Mouse (Mus musculus) hindbrain, embryonic 16.5 days (tissue): Measurements from ENCODE around the gene Tmem86a. TPM values are rescaled to one million over a fixed set of nuclear protein-coding genes. Genes with fewer than 3 reads are reported as not detected.
"Not testable (repeated sequence)": the region's sequence is repeated elsewhere in the genome, so short reads cannot be mapped to it uniquely, and the experiment has no call there.

Source experiments
- ATAC-seq: fragments of 200-750 bp; cut with Nextera tagmentation; 2 replicates; pipeline ENCODE4 v1.8.0; 2017; ENCODE audit warnings: moderate TSS enrichment, moderate library complexity
- H3K27ac ChIP-seq: fragments of 300-500 bp; sonication (generic); 2 replicates; pipeline ENCODE4 v1.5.1; 2014; ENCODE audit warnings: low read depth, mild to moderate bottlenecking, control low read depth, low read length, moderate library complexity
- H3K27me3 ChIP-seq: fragments of 300-500 bp; sonication (generic); replicated peaks from 2 replicates; pipeline ENCODE4 v1.6.1; 2014; ENCODE audit warnings: low read length; ENCODE audit not compliant: control insufficient read depth, insufficient read depth
- H3K36me3 ChIP-seq: fragments of 300-500 bp; sonication (generic); 2 replicates; pipeline ENCODE4 v1.6.1; 2014; ENCODE audit warnings: mild to moderate bottlenecking, low read length, moderate library complexity, mixed read lengths; ENCODE audit not compliant: control insufficient read depth, insufficient read depth
- H3K4me1 ChIP-seq: fragments of 300-500 bp; sonication (generic); 2 replicates; pipeline ENCODE4 v1.6.1; 2014; ENCODE audit warnings: low read depth, low read length; ENCODE audit not compliant: control insufficient read depth, insufficient read depth
- H3K4me2 ChIP-seq: fragments of 300-500 bp; sonication (generic); 2 replicates; pipeline ENCODE4 v1.6.1; 2014; ENCODE audit warnings: mild to moderate bottlenecking, low read length, control low read depth, moderate library complexity
- H3K4me3 ChIP-seq: fragments of 300-500 bp; sonication (generic); 2 replicates; pipeline ENCODE4 v1.5.1; 2014; ENCODE audit warnings: mild to moderate bottlenecking, low read length, control low read depth, moderate library complexity
- H3K9ac ChIP-seq: fragments of 300-500 bp; sonication (generic); 2 replicates; pipeline ENCODE4 v1.6.1; 2014; ENCODE audit warnings: low read depth, mild to moderate bottlenecking, control low read depth, low read length, moderate library complexity
- H3K9me3 ChIP-seq: fragments of 300-500 bp; sonication (generic); 2 replicates; pipeline ENCODE4 v1.6.1; 2014; ENCODE audit warnings: mild to moderate bottlenecking, low read length, moderate library complexity; ENCODE audit not compliant: control insufficient read depth
- WGBS: fragments of 180-500 bp; shearing (Covaris S2); extraction: QIAGEN DNeasy Blood & Tissue Kit; methylation state at CpG from one replicate; pipeline ENCODE4 v1.1.7; 2014; 5-methylcytosine and 5-hydroxymethylcytosine counted together
- polyA plus RNA-seq: library from polyadenylated mRNA; unstranded; fragments of >200 nt; fragmentation: Nextera tagmentation; extraction: Ambion mirVana; gene quantifications from 2 replicates; pipeline ENCODE4 v1.2.1, GENCODE M21; 2015

The Tmem86a gene
- polyA plus RNA-seq, 1 experiment from 2014 or later = 27.3 TPM

DNA sequence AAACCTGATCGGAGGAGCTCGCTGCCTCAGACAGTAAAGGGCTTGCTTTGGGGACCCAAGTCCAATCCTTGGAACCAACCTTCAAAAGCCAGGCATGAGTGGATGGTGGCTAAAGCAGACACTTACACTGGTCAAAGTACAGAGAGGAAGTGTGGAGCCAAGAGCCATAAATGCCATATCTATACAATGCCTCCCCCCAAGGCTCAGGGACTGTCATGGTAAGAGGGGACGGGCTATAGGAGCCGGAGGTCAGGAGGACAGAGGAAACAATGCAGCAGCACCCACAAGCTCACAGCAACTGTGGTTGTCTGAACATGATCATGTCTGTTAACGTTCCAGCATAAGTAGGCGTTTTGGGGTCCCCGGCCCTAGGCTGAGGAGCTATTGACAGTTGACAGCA, 25.9 kb upstream of the Tmem86a start:
- Histone ChIP-seq H3K27ac (no peak overlapping the region), H3K4me3 (no peak overlapping the region), H3K36me3 (no peaks in the 10 kb centered on the region), H3K4me1 (no peaks in the 10 kb centered on the region), H3K27me3 (no peaks in the 10 kb centered on the region), H3K9me3 (no peaks in the 10 kb centered on the region), H3K4me2 (no peak overlapping the region), H3K9ac (no peak overlapping the region)
- no peak for ATAC-seq
- 87% methylated on average over 7 of the region's 7 CpGs for WGBS

- no peak overlapping the region for H3K4me3 ChIP-seq
- no peaks in the 10 kb centered on the region for H3K9me3 ChIP-seq
- no peaks in the 10 kb centered on the region for H3K27me3 ChIP-seq
- 71% methylated on average over 9 of the region's 9 CpGs for WGBS
- no peak overlapping the region for H3K9ac ChIP-seq
- H3K4me1 ChIP-seq = no peaks in the 10 kb centered on the region
- no peaks in the 10 kb centered on the region for H3K36me3 ChIP-seq
- no peak overlapping the region for H3K4me2 ChIP-seq
- ATAC-seq = no peak
- no peak overlapping the region for H3K27ac ChIP-seq
Observed at GRCm38 (mm10) chr7:47025429-47025828, 25.0 kb upstream of the Tmem86a start.

DNA sequence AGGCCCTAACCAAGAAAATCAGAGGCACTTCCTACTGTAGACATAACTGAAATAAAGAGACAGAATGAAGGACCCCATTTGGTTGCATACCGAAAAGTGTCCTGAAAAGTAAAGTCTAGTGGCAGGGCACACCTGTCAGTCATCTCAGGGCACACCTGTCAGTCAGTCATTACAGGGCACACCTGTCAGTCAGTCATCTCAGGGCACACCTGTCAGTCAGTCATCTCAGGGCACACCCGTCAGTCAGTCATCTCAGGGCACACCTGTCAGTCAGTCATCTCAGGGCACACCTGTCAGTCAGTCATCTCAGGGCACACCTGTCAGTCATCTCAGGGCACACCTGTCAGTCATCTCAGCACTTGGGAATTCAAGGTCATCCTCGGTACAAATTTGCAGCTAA, 23.5 kb upstream of the Tmem86a start:
- not testable (repeated sequence) for H3K9ac ChIP-seq, ATAC-seq, H3K27ac ChIP-seq, H3K36me3 ChIP-seq, H3K9me3 ChIP-seq, H3K4me1 ChIP-seq, H3K4me3 ChIP-seq, H3K4me2 ChIP-seq, H3K27me3 ChIP-seq
- WGBS = 92% methylated on average over 3 of the region's 3 CpGs

DNA sequence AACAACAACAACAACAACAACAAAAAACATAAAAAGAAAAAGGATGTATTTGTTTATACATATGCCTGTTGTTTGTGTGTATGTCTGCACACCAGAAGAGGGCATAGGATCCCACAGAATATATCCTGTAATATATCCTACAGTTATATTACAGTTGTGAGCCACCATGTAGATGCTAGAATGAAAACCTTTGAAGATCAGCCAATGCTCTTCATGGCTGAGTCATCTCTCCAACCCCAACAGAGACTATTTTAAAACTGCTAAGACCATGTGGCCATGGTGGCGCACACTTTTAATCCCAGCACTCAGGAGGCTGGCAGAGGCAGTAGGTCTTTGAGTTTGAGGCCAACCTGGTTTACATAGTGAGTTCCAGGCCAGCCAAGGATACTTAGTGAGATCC, 22.9 kb upstream of the Tmem86a start:
- WGBS = 91% methylated on average over 1 of the region's 1 CpGs
- H3K27ac ChIP-seq = no peak overlapping the region
- H3K4me3 ChIP-seq = no peak overlapping the region
- no peaks in the 10 kb centered on the region for H3K27me3 ChIP-seq
- H3K9me3 ChIP-seq = no peaks in the 10 kb centered on the region
- H3K4me1 ChIP-seq = no peaks in the 10 kb centered on the region
- ATAC-seq = no peak
- H3K9ac ChIP-seq = no peak overlapping the region
- H3K36me3 ChIP-seq = no peaks in the 10 kb centered on the region
- no peak overlapping the region for H3K4me2 ChIP-seq

DNA sequence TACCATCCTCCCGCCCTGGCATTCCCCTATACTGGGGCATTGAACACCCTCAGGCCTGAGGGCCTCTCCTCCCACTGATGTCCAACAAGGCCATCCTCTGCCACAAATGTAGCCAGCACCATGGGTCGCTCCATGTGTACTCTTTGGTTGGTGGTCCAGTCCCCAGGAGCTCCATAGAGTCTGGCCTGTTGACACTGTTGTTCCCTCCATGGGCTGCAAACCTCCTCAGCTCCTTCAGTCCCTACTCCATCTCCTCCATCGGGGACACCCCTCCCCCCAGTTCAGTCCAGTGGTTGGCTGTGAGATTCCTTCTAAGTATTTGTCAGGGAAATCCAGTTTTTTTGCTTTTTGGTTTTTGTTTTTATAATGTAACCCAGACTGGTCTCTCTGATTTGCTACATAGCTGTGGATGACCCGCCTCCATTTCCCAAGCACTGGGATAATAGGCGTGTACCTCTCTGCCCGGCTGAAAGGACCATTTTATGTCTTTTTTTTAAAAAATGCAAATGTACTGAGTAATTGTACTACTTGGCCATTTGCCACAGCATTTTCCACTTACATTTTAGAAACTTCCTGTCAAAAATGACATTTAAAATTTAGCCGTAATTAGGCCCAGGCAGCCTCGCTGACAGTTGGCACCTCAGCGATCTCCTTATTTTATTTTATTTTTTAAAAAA, 19.7 kb upstream of the Tmem86a start:
- Histone ChIP-seq H3K27ac (no peak overlapping the region), H3K27me3 (no peaks in the 10 kb centered on the region), H3K36me3 (no peaks in the 10 kb centered on the region), H3K4me3 (no peak overlapping the region), H3K4me1 (no peaks in the 10 kb centered on the region), H3K4me2 (no peak overlapping the region), H3K9ac (no peak overlapping the region), H3K9me3 (no peaks in the 10 kb centered on the region)
- ATAC-seq = no peak
- 74% methylated on average over 9 of the region's 9 CpGs for WGBS

DNA sequence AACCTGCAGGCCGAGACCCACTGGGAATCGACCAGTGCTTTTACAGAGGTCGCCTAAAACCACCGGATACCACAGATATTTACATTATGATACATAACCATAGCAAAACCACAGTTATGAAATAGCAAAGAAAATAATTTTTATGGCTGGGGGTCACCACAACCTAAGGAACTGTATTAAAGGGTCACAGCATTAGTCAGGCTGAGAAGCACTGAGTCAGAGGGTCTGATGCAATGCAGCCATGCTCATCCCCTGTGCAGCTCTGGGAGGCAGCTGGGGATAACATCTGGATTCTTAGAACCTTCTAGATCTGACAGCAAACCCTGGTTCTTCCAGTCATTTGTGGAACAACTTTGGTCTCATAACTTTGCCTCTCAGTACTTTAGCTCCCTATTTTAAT, 19.0 kb upstream of the Tmem86a start:
- no peaks in the 10 kb centered on the region for H3K36me3 ChIP-seq
- H3K4me1 ChIP-seq = no peaks in the 10 kb centered on the region
- no peak overlapping the region for H3K4me3 ChIP-seq
- no peak overlapping the region for H3K27ac ChIP-seq
- H3K9me3 ChIP-seq = no peaks in the 10 kb centered on the region
- no peaks in the 10 kb centered on the region for H3K27me3 ChIP-seq
- no peak overlapping the region for H3K9ac ChIP-seq
- no peak overlapping the region for H3K4me2 ChIP-seq
- 81% methylated on average over 4 of the region's 4 CpGs for WGBS
- ATAC-seq = no peak

GRCm38 (mm10) chr7:47034785-47035384, 15.5 kb upstream of the Tmem86a start:
- Histone ChIP-seq H3K27me3 (no peaks in the 10 kb centered on the region), H3K4me1 (no peaks in the 10 kb centered on the region), H3K9ac (no peak overlapping the region), H3K9me3 (no peaks in the 10 kb centered on the region), H3K4me3 (no peak overlapping the region), H3K4me2 (no peak overlapping the region), H3K27ac (no peak overlapping the region), H3K36me3 (no peaks in the 10 kb centered on the region)
- WGBS = 90% methylated on average over 4 of the region's 4 CpGs
- ATAC-seq = no peak

GRCm38 (mm10) chr7:47035426-47035825, 15.0 kb upstream of the Tmem86a start:
- ATAC-seq = no peak
- no peak overlapping the region for H3K27ac ChIP-seq
- H3K27me3 ChIP-seq = no peaks in the 10 kb centered on the region
- no peak overlapping the region for H3K4me2 ChIP-seq
- no peaks in the 10 kb centered on the region for H3K36me3 ChIP-seq
- no peak overlapping the region for H3K4me3 ChIP-seq
- H3K9ac ChIP-seq = no peak overlapping the region
- 77% methylated on average over 8 of the region's 8 CpGs for WGBS
- H3K4me1 ChIP-seq = no peaks in the 10 kb centered on the region
- H3K9me3 ChIP-seq = no peaks in the 10 kb centered on the region

GRCm38 (mm10) chr7:47041706-47042105, 8.7 kb upstream of the Tmem86a start:
- no peak overlapping the region for H3K9ac ChIP-seq
- ATAC-seq = no peak
- H3K4me3 ChIP-seq = no peak overlapping the region
- 84% methylated on average over 3 of the region's 3 CpGs for WGBS
- H3K9me3 ChIP-seq = no peaks in the 10 kb centered on the region
- H3K4me2 ChIP-seq = no peak overlapping the region
- H3K27me3 ChIP-seq = no peaks in the 10 kb centered on the region
- H3K27ac ChIP-seq = no peak overlapping the region
- no peaks in the 10 kb centered on the region for H3K36me3 ChIP-seq
- H3K4me1 ChIP-seq = no peaks in the 10 kb centered on the region
